Mouse (Mus musculus) limb, embryonic 11.5 days (tissue): ENCODE measurements at regions not wholly inside any gene's neighbourhood (a gene's known extent, or its start where the extent isn't known, plus 50 kb on each side); places are given as distances from the start of the nearest gene placed in this dataset.
"Not testable (repeated sequence)": the region's sequence is repeated elsewhere in the genome, so short reads cannot be mapped to it uniquely, and the experiment has no call there.

Experiments used
- ATAC-seq: fragments of 200-750 bp; cut with Nextera tagmentation; 2 replicates; pipeline ENCODE4 v1.8.0; 2017; ENCODE audit warnings: low read depth; ENCODE audit not compliant: insufficient number of reproducible peaks, low FRiP score, low TSS enrichment
- DNase-seq: peaks from one replicate; pipeline ENCODE4 v3.0.0-alpha.2; 2015; ENCODE audit warnings: low spot score
- H3K27ac ChIP-seq: fragments of 300-500 bp; sonication (generic); replicated peaks from 2 replicates; pipeline ENCODE4 v1.5.1; 2014; ENCODE audit warnings: low read depth, mild to moderate bottlenecking, low read length
- H3K27me3 ChIP-seq: fragments of 300-500 bp; sonication (generic); 2 replicates; pipeline ENCODE4 v1.6.1; 2014; ENCODE audit warnings: mild to moderate bottlenecking, low read length, mixed read lengths; ENCODE audit not compliant: control insufficient read depth, insufficient read depth
- H3K36me3 ChIP-seq: fragments of 300-500 bp; sonication (generic); 2 replicates; pipeline ENCODE4 v1.6.1; 2014; ENCODE audit warnings: mild to moderate bottlenecking, low read length, moderate library complexity, mixed read lengths; ENCODE audit not compliant: control insufficient read depth, insufficient read depth
- H3K4me1 ChIP-seq: fragments of 300-500 bp; sonication (generic); 2 replicates; pipeline ENCODE4 v1.6.1; 2014; ENCODE audit warnings: low read length, mixed read lengths; ENCODE audit not compliant: control insufficient read depth, insufficient read depth
- H3K4me2 ChIP-seq: fragments of 300-500 bp; sonication (generic); 2 replicates; pipeline ENCODE4 v1.6.1; 2014; ENCODE audit warnings: low read depth, mild to moderate bottlenecking, moderate library complexity; ENCODE audit not compliant: severe bottlenecking
- H3K4me3 ChIP-seq: fragments of 300-500 bp; sonication (generic); 2 replicates; pipeline ENCODE4 v1.5.1; 2014; ENCODE audit warnings: low read depth, low read length
- H3K9ac ChIP-seq: fragments of 300-500 bp; sonication (generic); 2 replicates; pipeline ENCODE4 v1.6.1; 2014; ENCODE audit warnings: mild to moderate bottlenecking, low read length
- H3K9me3 ChIP-seq: fragments of 300-500 bp; sonication (generic); 2 replicates; pipeline ENCODE4 v1.6.1; 2016; ENCODE audit warnings: low read length; ENCODE audit not compliant: control insufficient read depth
- WGBS: fragments of 180-500 bp; shearing (Covaris S2); extraction: QIAGEN DNeasy Blood & Tissue Kit; methylation state at CpG from one replicate; pipeline ENCODE4 v1.1.7; 2014; 5-methylcytosine and 5-hydroxymethylcytosine counted together

- H3K27ac ChIP-seq, H3K36me3 ChIP-seq, H3K9ac ChIP-seq, H3K4me1 ChIP-seq, H3K27me3 ChIP-seq, H3K9me3 ChIP-seq: not testable (repeated sequence)
- ATAC-seq (peak; percentile 100), DNase-seq (peak; percentile 78)
- under 1% methylated on average over 12 of the region's 48 CpGs for WGBS
- Histone ChIP-seq H3K4me3 (peak overlapping the region; percentile 25), H3K4me2 (peak overlapping the region; percentile 11; the same call in 1 of the 2 replicates)
These were observed 51.0 kb upstream of the Zfp873 start for GRCm38 (mm10) chr10:81996742-81997536.
